Mouse (Mus musculus) small intestine, adult 2 months (tissue): Measurements from ENCODE around the gene Tnfsf9.

Experiments used
- CTCF ChIP-seq: fragments of 200-500 bp; IDR thresholded peaks from 2 replicates; pipeline ENCODE4 v1.5.1; 2012; ENCODE audit warnings: low read depth, mild to moderate bottlenecking, control low read depth, inconsistent platforms, low read length, moderate library complexity, mixed read lengths; ENCODE audit not compliant: insufficient replicate concordance, insufficient read length; ENCODE audit errors: extremely low read depth
- POLR2A ChIP-seq: fragments of 200-500 bp; IDR thresholded peaks from 2 replicates; pipeline ENCODE4 v1.6.1; 2012; ENCODE audit warnings: low read depth, mild to moderate bottlenecking, control low read depth, inconsistent platforms, low read length, moderate library complexity

- TF ChIP-seq CTCF (no peak), POLR2A (no peak)
Measured at GRCm38 (mm10) chr17:57153787-57154186, 48.7 kb downstream of the Tnfsf9 start.
